Mouse (Mus musculus) liver, adult 2 months (tissue): ENCODE results near the gene Anks3.

Experiments
- CTCF ChIP-seq: fragments of 200-500 bp; IDR thresholded peaks from 2 replicates; pipeline ENCODE4 v1.5.1; 2011; ENCODE audit warnings: low read depth, low read length, control low read depth
- POLR2A ChIP-seq: fragments of 200-500 bp; IDR thresholded peaks from 2 replicates; pipeline ENCODE4 v1.6.1; 2011; ENCODE audit warnings: low read length, control low read depth; ENCODE audit not compliant: insufficient read depth; ENCODE audit errors: extremely low read depth

DNA sequence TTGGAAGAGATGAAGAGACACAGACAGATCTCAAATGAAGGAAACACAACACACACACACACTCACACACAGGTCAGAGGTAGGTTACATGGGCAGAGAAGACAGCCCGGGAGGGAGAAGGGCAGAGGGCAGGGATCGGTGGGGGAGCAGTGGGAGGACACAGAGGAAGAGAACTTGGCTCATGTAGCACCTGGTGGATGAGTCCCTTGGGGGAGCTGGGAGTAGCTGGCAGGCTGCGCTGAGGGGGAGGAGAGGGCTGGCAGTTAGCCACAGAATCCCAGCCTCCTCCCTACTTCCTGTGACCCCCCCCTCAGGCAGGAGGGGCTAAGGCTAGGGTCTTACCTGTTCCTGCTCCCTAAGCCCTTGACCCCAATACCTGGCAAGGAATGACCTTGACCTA, 33.5 kb upstream of the Anks3 start, which contains the start of gene Sept12:
- TF ChIP-seq CTCF (no peak), POLR2A (no peak)
